Mouse (Mus musculus): Measurements from ENCODE around the gene Parg. TPM values are rescaled to one million over a fixed set of nuclear protein-coding genes. Genes with fewer than 3 reads are reported as not detected.
"Not testable (repeated sequence)": the region's sequence is repeated elsewhere in the genome, so short reads cannot be mapped to it uniquely, and the experiment has no call there.

Gene Parg
- polyA plus RNA-seq, 1 experiment, result 10.5 TPM

DNA sequence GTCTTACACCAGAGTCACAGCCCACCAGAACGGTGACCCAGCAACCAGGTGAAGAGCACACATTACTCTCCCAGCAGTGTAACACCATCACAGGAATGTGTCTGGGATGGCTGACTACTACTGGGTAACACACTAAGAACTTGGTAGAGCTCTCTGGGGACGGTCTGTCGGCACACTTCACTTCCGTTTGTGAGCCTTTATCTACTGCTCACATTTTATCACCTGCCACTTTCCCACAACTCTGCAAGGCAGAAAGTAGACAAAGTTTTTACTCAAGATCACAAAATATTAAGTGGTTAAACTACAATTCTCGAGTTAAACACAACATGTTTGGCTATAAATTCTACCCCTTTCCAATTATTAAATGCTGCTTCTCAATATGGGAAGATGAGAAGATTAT lies 9.8 kb upstream of the Parg start:
- H3K79me2 ChIP-seq (ENCODE audit: control insufficient read depth, insufficient read depth), result peaks cover 34% of the 10 kb centered on the region
- peaks cover 78% of the 10 kb centered on the region for H3K36me3 ChIP-seq (ENCODE audit: control insufficient read depth, insufficient read depth)
- no peak overlapping the region for H3ac ChIP-seq (ENCODE audit: control insufficient read depth, insufficient read length)
- no peak for TF ChIP-seq MYOG (IDR thresholded peaks at IDR 0.05; ENCODE audit: control insufficient read depth in 1 of 3, insufficient read depth in 1 of 3, insufficient read length in 2 of 3, low read depth in 2 of 3)
- no peak for TF ChIP-seq MYOD1 (IDR thresholded peaks at IDR 0.05; ENCODE audit: control insufficient read depth in 1 of 3, insufficient read length in 2 of 3, low read depth in 2 of 3)
- no peak for TF ChIP-seq SRF (IDR thresholded peaks at IDR 0.05; ENCODE audit: control insufficient read depth, insufficient read length, low read depth)
- TF ChIP-seq TCF3 (IDR thresholded peaks at IDR 0.05; ENCODE audit: insufficient read length, low read depth), result no peak
- TF ChIP-seq REST (IDR thresholded peaks at IDR 0.05; ENCODE audit: insufficient read depth, insufficient read length), result no peak
- TF ChIP-seq USF1 (IDR thresholded peaks at IDR 0.05; ENCODE audit: low read depth), result no peak
- TF ChIP-seq CEBPB (IDR thresholded peaks at IDR 0.05; ENCODE audit: insufficient read depth, poor library complexity, severe bottlenecking), result no peak
- TF ChIP-seq POLR2A (IDR thresholded peaks at IDR 0.05; ENCODE audit: insufficient read length, low read depth), result no peak
- TF ChIP-seq E2F4 (IDR thresholded peaks at IDR 0.05; ENCODE audit: insufficient read depth), result no peak
- TF ChIP-seq MAX (IDR thresholded peaks at IDR 0.05; ENCODE audit: low read depth), result no peak
- TF ChIP-seq TCF12 (IDR thresholded peaks at IDR 0.05; ENCODE audit: insufficient read depth, poor library complexity, severe bottlenecking), result no peak
- TF ChIP-seq POLR2AphosphoS2 (IDR thresholded peaks at IDR 0.05; ENCODE audit: insufficient read length, low read depth), result no peak
- H3K27me3 ChIP-seq (ENCODE audit: control insufficient read depth, insufficient read depth, insufficient read length), result no peaks in the 10 kb centered on the region
- H3K4me3 ChIP-seq, result no peak overlapping the region
- no peak overlapping the region for H3K4me2 ChIP-seq (ENCODE audit: low read depth)

GRCm38 (mm10) chr14:32192437-32192836 lies 9.3 kb upstream of the Parg start:
- no peaks in the 10 kb centered on the region for H3K27me3 ChIP-seq (ENCODE audit: control insufficient read depth, insufficient read depth, insufficient read length)
- no peak overlapping the region for H3ac ChIP-seq (ENCODE audit: control insufficient read depth, insufficient read length)

DNA sequence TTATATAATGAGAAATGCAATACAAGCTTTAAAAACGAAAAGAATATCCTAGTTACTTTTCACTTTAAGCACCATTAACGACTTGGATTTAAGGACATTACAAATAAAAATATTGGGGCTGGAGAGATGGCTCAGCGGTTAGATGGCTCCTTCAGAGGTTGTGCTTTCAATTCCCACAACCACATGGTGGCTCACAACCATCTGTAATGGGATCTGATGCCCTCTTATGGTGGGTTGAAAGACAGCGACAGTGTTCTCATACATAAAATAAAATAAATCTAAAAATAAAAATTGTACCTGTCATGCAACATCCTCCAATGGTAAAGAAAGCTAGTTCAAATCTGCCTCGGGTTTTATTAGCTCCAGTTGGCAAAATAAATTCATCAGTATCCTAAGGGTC lies 8.2 kb upstream of the Parg start:
- Histone ChIP-seq H3K79me2 (ENCODE audit: control insufficient read depth, insufficient read depth) (peaks cover 47% of the 10 kb centered on the region), H3K36me3 (ENCODE audit: control insufficient read depth, insufficient read depth) (peaks cover 79% of the 10 kb centered on the region)
- not testable (repeated sequence) for H3K4me3 ChIP-seq; H3ac ChIP-seq (ENCODE audit: control insufficient read depth, insufficient read length); H3K27me3 ChIP-seq (ENCODE audit: control insufficient read depth, insufficient read depth, insufficient read length); H3K4me2 ChIP-seq (ENCODE audit: low read depth)

More at GRCm38 (mm10) chr14:32192437-32192836, 9.3 kb upstream of the Parg start:
- H3K4me3 ChIP-seq, result no peak overlapping the region
- peaks cover 39% of the 10 kb centered on the region for H3K79me2 ChIP-seq (ENCODE audit: control insufficient read depth, insufficient read depth)
- no peak for TF ChIP-seq MAX (IDR thresholded peaks at IDR 0.05; ENCODE audit: low read depth)
- TF ChIP-seq CEBPB (IDR thresholded peaks at IDR 0.05; ENCODE audit: insufficient read depth, poor library complexity, severe bottlenecking), result no peak
- no peak for TF ChIP-seq TCF3 (IDR thresholded peaks at IDR 0.05; ENCODE audit: insufficient read length, low read depth)
- TF ChIP-seq SRF (IDR thresholded peaks at IDR 0.05; ENCODE audit: control insufficient read depth, insufficient read length, low read depth), result no peak
- TF ChIP-seq MYOG (IDR thresholded peaks at IDR 0.05; ENCODE audit: control insufficient read depth in 1 of 3, insufficient read depth in 1 of 3, insufficient read length in 2 of 3, low read depth in 2 of 3), result no peak
- TF ChIP-seq E2F4 (IDR thresholded peaks at IDR 0.05; ENCODE audit: insufficient read depth), result no peak
- no peak for TF ChIP-seq POLR2AphosphoS2 (IDR thresholded peaks at IDR 0.05; ENCODE audit: insufficient read length, low read depth)
- no peak for TF ChIP-seq REST (IDR thresholded peaks at IDR 0.05; ENCODE audit: insufficient read depth, insufficient read length)
- no peak overlapping the region for H3K4me2 ChIP-seq (ENCODE audit: low read depth)
- H3K36me3 ChIP-seq (ENCODE audit: control insufficient read depth, insufficient read depth), result peaks cover 80% of the 10 kb centered on the region

DNA sequence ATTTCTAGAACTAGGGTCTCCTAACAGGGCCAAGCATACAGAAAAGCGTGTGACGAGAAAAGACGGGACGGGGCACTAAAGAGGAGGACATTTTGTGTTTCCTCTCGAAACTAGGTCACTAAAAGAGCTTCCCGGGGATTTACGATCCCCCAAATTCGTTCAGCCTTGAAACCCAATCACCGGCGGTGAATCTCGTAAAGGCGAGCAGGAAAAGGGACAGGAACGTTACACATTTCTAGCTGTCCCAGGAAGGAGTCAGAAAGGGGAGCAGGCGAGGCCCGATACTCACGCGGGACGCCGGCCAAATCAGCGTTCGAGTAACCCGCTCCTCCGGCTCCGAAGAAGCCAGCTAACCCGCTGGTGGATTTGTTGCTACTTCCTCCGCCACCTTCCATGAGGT lies 395 bp upstream of the Parg start:
- TF ChIP-seq TCF3 (IDR thresholded peaks at IDR 0.05; ENCODE audit: insufficient read length, low read depth) (no peak), POLR2AphosphoS2 (IDR thresholded peaks at IDR 0.05; ENCODE audit: insufficient read length, low read depth) (no peak), MAX (IDR thresholded peaks at IDR 0.05; ENCODE audit: low read depth) (no peak), POLR2A (IDR thresholded peaks at IDR 0.05; ENCODE audit: insufficient read length, low read depth) (peak; percentile 6), SRF (IDR thresholded peaks at IDR 0.05; ENCODE audit: control insufficient read depth, insufficient read length, low read depth) (no peak), MYOD1 (IDR thresholded peaks at IDR 0.05; ENCODE audit: control insufficient read depth in 1 of 3, insufficient read length in 2 of 3, low read depth in 2 of 3) (no peak), CEBPB (IDR thresholded peaks at IDR 0.05; ENCODE audit: insufficient read depth, poor library complexity, severe bottlenecking) (no peak)
- H3ac ChIP-seq (ENCODE audit: control insufficient read depth, insufficient read length), result peak overlapping the region; percentile 99
- H3K36me3 ChIP-seq (ENCODE audit: control insufficient read depth, insufficient read depth), result peaks cover 32% of the 10 kb centered on the region
- H3K4me3 ChIP-seq, result peak overlapping the region; percentile 89
- peak overlapping the region; percentile 91 for H3K4me2 ChIP-seq (ENCODE audit: low read depth)
- peaks cover 88% of the 10 kb centered on the region for H3K79me2 ChIP-seq (ENCODE audit: control insufficient read depth, insufficient read depth)
- H3K27me3 ChIP-seq (ENCODE audit: control insufficient read depth, insufficient read depth, insufficient read length), result no peaks in the 10 kb centered on the region

DNA sequence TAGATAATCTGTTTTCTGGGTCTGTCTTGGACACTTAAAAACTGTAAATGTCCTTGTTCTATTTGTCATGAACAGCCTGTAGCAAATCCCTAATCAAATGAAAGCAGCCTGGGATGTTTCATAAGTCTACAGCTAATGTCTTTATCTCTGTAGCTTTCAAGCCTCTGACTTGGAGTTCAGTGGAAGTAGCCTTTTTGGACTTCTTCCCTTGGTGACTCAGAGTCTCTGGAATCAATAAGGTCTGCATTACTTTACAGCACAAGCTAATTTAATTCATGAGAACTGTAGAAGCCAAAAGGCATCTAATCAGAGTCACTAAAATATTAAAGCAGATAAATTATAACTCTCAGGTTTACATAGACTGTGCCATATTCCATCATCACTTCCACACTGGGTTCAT lies 24.9 kb downstream of the Parg start:
- H3K27me3 ChIP-seq (ENCODE audit: control insufficient read depth, insufficient read depth, insufficient read length), result no peaks in the 10 kb centered on the region
- no peaks in the 10 kb centered on the region for H3K79me2 ChIP-seq (ENCODE audit: control insufficient read depth, insufficient read depth)
- H3K4me3 ChIP-seq, result no peak overlapping the region
- H3ac ChIP-seq (ENCODE audit: control insufficient read depth, insufficient read length), result no peak overlapping the region
- TF ChIP-seq POLR2AphosphoS2 (IDR thresholded peaks at IDR 0.05; ENCODE audit: insufficient read length, low read depth), result no peak
- TF ChIP-seq CEBPB (IDR thresholded peaks at IDR 0.05; ENCODE audit: insufficient read depth, poor library complexity, severe bottlenecking), result no peak
- no peak overlapping the region for H3K4me2 ChIP-seq (ENCODE audit: low read depth)
- peaks cover 13% of the 10 kb centered on the region for H3K36me3 ChIP-seq (ENCODE audit: control insufficient read depth, insufficient read depth)

DNA sequence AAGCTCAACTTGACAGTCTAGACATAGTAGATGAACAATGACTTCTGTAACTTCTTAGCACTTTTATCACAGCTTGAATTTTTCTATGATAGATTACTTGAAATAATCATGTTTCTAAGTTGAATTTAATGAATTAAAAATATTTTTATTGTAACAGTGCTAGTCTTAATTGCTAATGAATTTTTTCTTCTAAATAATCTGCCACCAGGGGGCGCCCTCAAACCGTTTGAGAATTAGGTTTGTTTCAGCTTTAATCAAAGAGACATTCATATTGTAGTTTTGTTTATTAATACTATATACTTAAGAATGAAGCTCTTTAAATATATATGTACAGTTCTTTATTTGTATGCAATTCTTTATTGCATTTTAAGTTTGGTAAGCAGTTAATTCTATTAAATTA lies 27.2 kb downstream of the Parg start:
- H3K4me3 ChIP-seq, result no peak overlapping the region
- H3K27me3 ChIP-seq (ENCODE audit: control insufficient read depth, insufficient read depth, insufficient read length), result no peaks in the 10 kb centered on the region
- H3ac ChIP-seq (ENCODE audit: control insufficient read depth, insufficient read length), result no peak overlapping the region
- H3K36me3 ChIP-seq (ENCODE audit: control insufficient read depth, insufficient read depth), result peaks cover 18% of the 10 kb centered on the region
- no peak for TF ChIP-seq MYOD1 (IDR thresholded peaks at IDR 0.05; ENCODE audit: control insufficient read depth in 1 of 3, insufficient read length in 2 of 3, low read depth in 2 of 3)
- no peak for TF ChIP-seq E2F4 (IDR thresholded peaks at IDR 0.05; ENCODE audit: insufficient read depth)
- TF ChIP-seq USF1 (IDR thresholded peaks at IDR 0.05; ENCODE audit: low read depth), result no peak
- no peak for TF ChIP-seq SRF (IDR thresholded peaks at IDR 0.05; ENCODE audit: control insufficient read depth, insufficient read length, low read depth)
- no peak for TF ChIP-seq TCF3 (IDR thresholded peaks at IDR 0.05; ENCODE audit: insufficient read length, low read depth)
- TF ChIP-seq MAX (IDR thresholded peaks at IDR 0.05; ENCODE audit: low read depth), result no peak
- TF ChIP-seq MYOG (IDR thresholded peaks at IDR 0.05; ENCODE audit: control insufficient read depth in 1 of 3, insufficient read depth in 1 of 3, insufficient read length in 2 of 3, low read depth in 2 of 3), result no peak
- no peak for TF ChIP-seq POLR2A (IDR thresholded peaks at IDR 0.05; ENCODE audit: insufficient read length, low read depth)
- TF ChIP-seq POLR2AphosphoS2 (IDR thresholded peaks at IDR 0.05; ENCODE audit: insufficient read length, low read depth), result no peak
- no peaks in the 10 kb centered on the region for H3K79me2 ChIP-seq (ENCODE audit: control insufficient read depth, insufficient read depth)
- no peak overlapping the region for H3K4me2 ChIP-seq (ENCODE audit: low read depth)

Measured in myocyte (in vitro differentiated cells).